Mouse (Mus musculus): ENCODE data around the gene Edem2. TPM values are rescaled to one million over a fixed set of nuclear protein-coding genes. Genes with fewer than 3 reads are reported as not detected.

Gene Edem2
- polyA plus RNA-seq, 1 experiment: 53.4 TPM

- no peak overlapping the region for H3K27ac ChIP-seq (ENCODE audit: insufficient read depth, low read length)
- no peak for TF ChIP-seq POLR2A (IDR thresholded peaks at IDR 0.05; ENCODE audit: borderline replicate concordance, insufficient read depth, low read length)
- TF ChIP-seq CTCF (IDR thresholded peaks at IDR 0.05; ENCODE audit: borderline replicate concordance, insufficient read depth, low read depth, low read length): no peak
- no peak overlapping the region for H3K4me3 ChIP-seq (replicated peaks; ENCODE audit: insufficient read depth, low read depth, low read length)
- DNase-seq: no peak
- no peaks in the 10 kb centered on the region for H3K27me3 ChIP-seq (ENCODE audit: control insufficient read depth, insufficient read depth, low read length)
- WGBS: 81% methylated on average over 4 of the region's 4 CpGs
- peaks cover 8% of the 10 kb centered on the region for H3K4me1 ChIP-seq (ENCODE audit: control insufficient read depth, insufficient read depth, low read length)
These were observed 36.1 kb downstream of the Edem2 start for GRCm38 (mm10) chr2:155693136-155693535.

DNA sequence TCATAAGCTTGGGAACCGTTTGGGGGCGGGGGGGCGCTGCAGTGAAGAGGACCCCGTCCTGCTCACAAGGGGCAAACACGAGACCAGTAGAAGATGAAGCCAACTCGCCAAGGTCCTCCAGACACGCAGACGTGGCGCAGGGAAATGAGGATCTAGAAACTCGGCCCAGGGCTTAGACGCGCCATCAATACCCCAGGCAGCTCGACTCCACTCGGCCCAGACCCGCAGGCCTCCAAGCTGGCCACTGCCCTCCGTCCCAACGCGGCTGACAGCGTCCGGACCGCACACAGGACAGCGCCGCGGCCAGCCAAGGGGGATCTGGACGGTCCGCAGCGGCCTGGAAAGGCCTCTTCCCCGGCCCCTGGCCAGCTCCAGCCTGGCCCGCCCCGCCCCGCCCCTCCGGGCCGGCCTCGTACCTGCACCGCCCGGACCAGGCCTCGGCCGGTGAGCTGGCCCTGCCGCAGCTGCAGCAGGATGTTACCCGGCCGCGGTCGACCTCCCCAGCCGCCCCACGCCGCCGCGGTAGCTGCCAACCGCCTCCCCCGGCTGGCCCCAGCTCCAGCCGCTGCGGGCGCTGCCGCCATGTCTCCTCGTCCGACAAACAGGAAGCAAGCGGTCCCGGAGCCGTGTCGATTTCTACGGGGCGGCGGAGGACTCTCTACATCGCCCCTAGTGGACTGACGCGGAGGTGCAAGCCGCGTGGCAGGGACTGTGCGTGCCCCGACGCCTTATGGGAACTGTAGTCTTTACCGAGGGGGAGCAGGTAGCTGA lies 37.4 kb downstream of the Edem2 start, which contains the start of gene Trpc4ap:
TSS of gene Trpc4ap (minus strand) at position 662 of the 771 bp plus-strand sequence.
- peak; percentile 95 to 99 for DNase-seq
- Histone ChIP-seq H3K27ac (ENCODE audit: insufficient read depth, low read length) (peak within 1 kb of the TSS; percentile 77), H3K27me3 (ENCODE audit: control insufficient read depth, insufficient read depth, low read length) (no peaks in the 10 kb centered on the region), H3K4me1 (ENCODE audit: control insufficient read depth, insufficient read depth, low read length) (peaks cover 11% of the 10 kb centered on the region), H3K4me3 (replicated peaks; ENCODE audit: insufficient read depth, low read depth, low read length) (peak within 1 kb of the TSS; percentile 95)
- WGBS: under 1% methylated on average over 72 of the region's 72 CpGs
- TF ChIP-seq CTCF (IDR thresholded peaks at IDR 0.05; ENCODE audit: borderline replicate concordance, insufficient read depth, low read depth, low read length) (peak; percentile 89), POLR2A (IDR thresholded peaks at IDR 0.05; ENCODE audit: borderline replicate concordance, insufficient read depth, low read length) (peak; percentile 80)

DNA sequence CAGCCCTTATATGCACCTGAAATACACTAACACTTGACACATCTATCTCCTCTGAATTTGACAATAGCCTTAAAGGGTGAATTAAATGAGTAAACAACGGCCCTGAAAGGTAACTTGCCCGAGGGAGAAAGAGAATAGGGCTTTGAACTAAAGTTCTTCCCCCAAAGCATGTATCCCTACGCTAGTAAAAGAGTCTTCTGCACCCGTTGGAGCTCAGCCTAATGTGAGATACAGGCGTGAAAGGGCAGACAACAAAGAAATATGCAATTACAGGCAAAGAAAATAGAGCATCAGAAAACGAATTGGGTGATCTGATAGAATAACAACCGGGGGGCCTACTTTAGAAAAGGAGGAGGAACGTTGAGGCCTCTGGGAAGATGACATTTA lies 37.9 kb downstream of the Edem2 start:
- DNase-seq: no peak
- Histone ChIP-seq H3K4me3 (replicated peaks; ENCODE audit: insufficient read depth, low read depth, low read length) (peak overlapping the region; percentile 95), H3K4me1 (ENCODE audit: control insufficient read depth, insufficient read depth, low read length) (peaks cover 11% of the 10 kb centered on the region; the same call in 1 of the 2 replicates), H3K27ac (ENCODE audit: insufficient read depth, low read length) (peak overlapping the region; percentile 77), H3K27me3 (ENCODE audit: control insufficient read depth, insufficient read depth, low read length) (no peaks in the 10 kb centered on the region)
- WGBS: 1% methylated on average over 8 of the region's 8 CpGs
- TF ChIP-seq CTCF (IDR thresholded peaks at IDR 0.05; ENCODE audit: borderline replicate concordance, insufficient read depth, low read depth, low read length) (no peak), POLR2A (IDR thresholded peaks at IDR 0.05; ENCODE audit: borderline replicate concordance, insufficient read depth, low read length) (no peak)

GRCm38 (mm10) chr2:155689211-155689610 lies 40.1 kb downstream of the Edem2 start:
- H3K4me1 ChIP-seq (ENCODE audit: control insufficient read depth, insufficient read depth, low read length): peaks cover 11% of the 10 kb centered on the region; the same call in 1 of the 2 replicates
- H3K27me3 ChIP-seq (ENCODE audit: control insufficient read depth, insufficient read depth, low read length): no peaks in the 10 kb centered on the region
- H3K4me3 ChIP-seq (replicated peaks; ENCODE audit: insufficient read depth, low read depth, low read length): no peak overlapping the region
- TF ChIP-seq POLR2A (IDR thresholded peaks at IDR 0.05; ENCODE audit: borderline replicate concordance, insufficient read depth, low read length): no peak
- no peak for TF ChIP-seq CTCF (IDR thresholded peaks at IDR 0.05; ENCODE audit: borderline replicate concordance, insufficient read depth, low read depth, low read length)
- 44% methylated on average over 4 of the region's 4 CpGs for whole genome bisulfite sequencing
- peak in 1 of 2 experiments; percentile 35 for DNase-seq
- H3K27ac ChIP-seq (ENCODE audit: insufficient read depth, low read length): no peak overlapping the region

- H3K4me1 ChIP-seq (ENCODE audit: control insufficient read depth, insufficient read depth, low read length): peaks cover 11% of the 10 kb centered on the region; the same call in 1 of the 2 replicates
- H3K4me3 ChIP-seq (replicated peaks; ENCODE audit: insufficient read depth, low read depth, low read length): no peak overlapping the region
- H3K27me3 ChIP-seq (ENCODE audit: control insufficient read depth, insufficient read depth, low read length): no peaks in the 10 kb centered on the region
- no peak overlapping the region for H3K27ac ChIP-seq (ENCODE audit: insufficient read depth, low read length)
- TF ChIP-seq POLR2A (IDR thresholded peaks at IDR 0.05; ENCODE audit: borderline replicate concordance, insufficient read depth, low read length) (no peak), CTCF (IDR thresholded peaks at IDR 0.05; ENCODE audit: borderline replicate concordance, insufficient read depth, low read depth, low read length) (no peak)
- no peak for DNase-seq
- 74% methylated on average over 11 of the region's 11 CpGs for WGBS
These were observed 41.5 kb downstream of the Edem2 start for GRCm38 (mm10) chr2:155687746-155688145.

DNA sequence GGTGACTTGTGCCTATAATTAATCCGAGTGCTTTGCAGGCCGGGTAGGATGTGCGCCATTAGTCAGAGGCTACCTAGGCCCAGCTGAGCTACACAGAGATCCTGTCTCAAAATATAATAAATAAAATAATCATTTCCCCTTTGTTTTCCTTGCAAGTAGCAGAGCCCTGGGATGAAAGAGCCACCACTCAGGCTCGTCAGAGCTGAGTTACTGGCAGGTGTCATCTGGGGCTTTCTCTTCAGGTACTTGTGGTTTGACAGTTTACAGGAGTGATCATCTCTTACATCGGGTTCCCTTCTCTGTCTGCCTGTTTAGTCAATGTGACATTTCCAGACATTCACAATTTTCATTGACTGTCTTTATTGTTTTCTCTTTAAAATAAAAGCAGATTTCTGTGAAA lies 42.7 kb downstream of the Edem2 start:
- 78% methylated on average over 5 of the region's 5 CpGs for WGBS
- no peak for TF ChIP-seq POLR2A (IDR thresholded peaks at IDR 0.05; ENCODE audit: borderline replicate concordance, insufficient read depth, low read length)
- no peak for TF ChIP-seq CTCF (IDR thresholded peaks at IDR 0.05; ENCODE audit: borderline replicate concordance, insufficient read depth, low read depth, low read length)
- no peaks in the 10 kb centered on the region for H3K27me3 ChIP-seq (ENCODE audit: control insufficient read depth, insufficient read depth, low read length)
- DNase-seq: no peak
- no peak overlapping the region for H3K27ac ChIP-seq (ENCODE audit: insufficient read depth, low read length)
- H3K4me3 ChIP-seq (replicated peaks; ENCODE audit: insufficient read depth, low read depth, low read length): no peak overlapping the region
- H3K4me1 ChIP-seq (ENCODE audit: control insufficient read depth, insufficient read depth, low read length): peaks cover 11% of the 10 kb centered on the region; the same call in 1 of the 2 replicates

GRCm38 (mm10) chr2:155683821-155684220 lies 45.5 kb downstream of the Edem2 start:
- 90% methylated on average over 5 of the region's 5 CpGs for WGBS
- no peak for DNase-seq
- H3K27ac ChIP-seq (ENCODE audit: insufficient read depth, low read length): no peak overlapping the region
- peaks cover 18% of the 10 kb centered on the region for H3K4me1 ChIP-seq (ENCODE audit: control insufficient read depth, insufficient read depth, low read length)
- no peaks in the 10 kb centered on the region for H3K27me3 ChIP-seq (ENCODE audit: control insufficient read depth, insufficient read depth, low read length)
- H3K4me3 ChIP-seq (replicated peaks; ENCODE audit: insufficient read depth, low read depth, low read length): no peak overlapping the region
- TF ChIP-seq CTCF (IDR thresholded peaks at IDR 0.05; ENCODE audit: borderline replicate concordance, insufficient read depth, low read depth, low read length): no peak
- no peak for TF ChIP-seq POLR2A (IDR thresholded peaks at IDR 0.05; ENCODE audit: borderline replicate concordance, insufficient read depth, low read length)

DNA sequence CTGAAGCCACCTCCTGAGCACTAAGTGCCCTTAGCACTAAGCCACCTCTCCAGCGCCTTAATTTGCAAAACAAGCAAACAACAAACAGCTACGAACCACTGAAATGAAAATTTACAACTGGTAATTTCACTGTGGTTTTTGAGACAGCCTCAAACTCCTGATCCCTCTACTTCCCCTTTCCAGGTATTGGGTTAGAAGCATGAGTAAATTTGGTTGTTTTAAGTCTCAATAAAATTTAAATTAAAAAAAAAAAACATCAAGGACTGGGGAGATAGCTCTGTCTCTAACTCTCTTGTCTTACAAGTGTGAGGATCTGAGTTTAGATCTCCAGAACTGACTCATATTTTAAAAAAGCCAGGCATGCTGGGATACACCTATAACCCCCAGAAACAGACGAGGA lies 46.1 kb downstream of the Edem2 start:
- TF ChIP-seq CTCF (IDR thresholded peaks at IDR 0.05; ENCODE audit: borderline replicate concordance, insufficient read depth, low read depth, low read length) (no peak), POLR2A (IDR thresholded peaks at IDR 0.05; ENCODE audit: borderline replicate concordance, insufficient read depth, low read length) (no peak)
- H3K27ac ChIP-seq (ENCODE audit: insufficient read depth, low read length): no peak overlapping the region
- H3K4me1 ChIP-seq (ENCODE audit: control insufficient read depth, insufficient read depth, low read length): peaks cover 18% of the 10 kb centered on the region
- no peaks in the 10 kb centered on the region for H3K27me3 ChIP-seq (ENCODE audit: control insufficient read depth, insufficient read depth, low read length)
- H3K4me3 ChIP-seq (replicated peaks; ENCODE audit: insufficient read depth, low read depth, low read length): no peak overlapping the region
- 75% methylated on average over 3 of the region's 3 CpGs for whole genome bisulfite sequencing
- DNase-seq: no peak

Data from cerebellum, adult 2 months (tissue).